Mouse (Mus musculus): Measurements from ENCODE around the gene Suclg2. TPM values are rescaled to one million over a fixed set of nuclear protein-coding genes. Genes with fewer than 3 reads are reported as not detected.

Gene Suclg2
- total and polyA plus RNA-seq, 2 experiments from 2014 or later = 79.5 to 105 TPM

DNA sequence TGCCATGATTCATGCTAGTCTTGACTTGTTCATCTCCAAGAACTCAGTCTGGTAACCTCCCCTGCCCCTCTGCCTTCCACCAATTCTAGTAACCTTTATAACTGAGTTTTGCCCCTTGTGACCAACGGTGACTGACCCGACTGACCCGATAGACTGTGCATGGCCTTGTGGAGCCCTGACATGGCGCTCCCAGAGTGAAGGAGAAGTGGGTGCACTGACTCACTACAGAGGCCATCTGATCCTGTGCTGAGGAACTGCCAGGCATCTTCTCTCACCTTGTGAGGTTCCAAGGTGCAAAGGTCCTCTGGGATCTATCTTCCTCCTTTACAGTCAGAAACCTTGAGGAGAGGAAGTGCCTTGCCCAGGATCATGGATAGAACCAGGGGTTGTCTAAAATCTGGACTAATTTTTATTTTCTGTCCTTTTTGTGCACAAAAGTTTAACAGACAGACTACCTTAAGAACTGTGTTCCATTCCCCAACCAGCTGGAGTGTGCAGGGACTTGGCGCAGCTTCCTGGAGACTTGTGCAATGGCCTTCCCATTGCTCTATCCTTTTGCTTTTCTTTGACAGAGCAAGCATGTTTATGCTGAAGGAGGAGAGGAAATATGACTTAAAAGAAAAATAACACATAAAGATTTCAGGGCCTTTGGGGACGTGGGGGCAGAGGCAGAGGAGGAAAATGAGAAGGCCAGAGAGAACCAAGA is 49.8 kb downstream of the Suclg2 start:
- no peaks in the 10 kb centered on the region; the same call in 1 of the 2 replicates for H3K36me3 ChIP-seq (replicated peaks; ENCODE audit: control insufficient read depth, insufficient read depth, low read length)
- H3K4me3 ChIP-seq (ENCODE audit: low read depth, low read length) = no peak overlapping the region
- no peak for ATAC-seq (ENCODE audit: insufficient read depth, low read depth)
- no peaks in the 10 kb centered on the region for H3K27me3 ChIP-seq (ENCODE audit: control insufficient read depth, insufficient read depth, low read length)
- no peak for DNase-seq (ENCODE audit: low spot score)
- no peaks in the 10 kb centered on the region for H3K4me1 ChIP-seq (ENCODE audit: control insufficient read depth, insufficient read depth)
- H3K9me3 ChIP-seq (replicated peaks; ENCODE audit: control insufficient read depth, low read length) = no peaks in the 10 kb centered on the region
- H3K9ac ChIP-seq (replicated peaks; ENCODE audit: low read depth, low read length) = no peak overlapping the region
- 83% methylated on average over 6 of the region's 6 CpGs for WGBS
- no peak overlapping the region for H3K4me2 ChIP-seq (ENCODE audit: low read depth, low read length)
- no peak overlapping the region for H3K27ac ChIP-seq (ENCODE audit: low read depth)
- TF ChIP-seq CTCF (IDR thresholded peaks at IDR 0.05; ENCODE audit: low read depth) (no peak), EP300 (IDR thresholded peaks at IDR 0.05; ENCODE audit: low read depth) (no peak)

DNA sequence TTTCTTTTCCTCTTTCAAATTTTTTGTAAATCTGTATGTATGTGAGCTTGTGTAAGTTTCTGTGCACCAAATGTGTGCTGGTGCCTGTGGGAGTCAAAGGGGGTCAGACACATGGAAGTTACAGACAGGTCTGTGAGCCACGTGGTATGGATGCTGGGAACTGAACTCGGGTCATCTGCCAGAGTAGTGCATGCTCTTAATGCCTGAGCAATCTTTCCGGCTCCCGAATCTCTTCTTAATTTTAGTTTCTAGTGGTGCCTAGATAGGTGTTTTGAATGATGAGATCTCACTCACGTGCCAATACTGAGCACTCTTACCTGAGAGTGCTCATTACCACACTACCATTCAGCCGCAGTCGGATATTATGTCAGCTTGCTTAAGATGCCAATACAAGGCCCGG is 60.9 kb downstream of the Suclg2 start:
- ATAC-seq (ENCODE audit: insufficient read depth, low read depth) = no peak

DNA sequence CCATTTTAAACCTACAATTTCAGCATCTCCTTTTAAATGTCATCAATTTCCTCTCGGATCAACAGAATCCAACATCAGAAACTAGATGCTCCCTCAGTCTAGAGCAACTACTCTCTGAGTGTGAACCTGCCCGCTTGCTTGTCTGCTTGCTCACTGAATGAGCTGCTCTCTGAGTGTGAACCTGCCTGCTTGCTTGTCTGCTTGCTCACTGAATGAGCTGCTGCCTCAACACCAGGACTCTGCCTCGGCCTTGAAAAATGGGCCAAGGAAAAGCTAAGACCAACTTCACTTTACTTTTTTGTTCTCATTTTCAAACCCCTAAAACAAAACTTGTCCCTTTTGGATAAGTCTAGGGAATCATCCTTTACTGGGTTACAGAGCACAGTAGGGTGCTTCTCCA is 64.9 kb downstream of the Suclg2 start:
- H3K4me1 ChIP-seq (ENCODE audit: control insufficient read depth, insufficient read depth) = no peaks in the 10 kb centered on the region; the same call in 1 of the 2 replicates
- no peak for DNase-seq (ENCODE audit: low spot score)
- H3K36me3 ChIP-seq (replicated peaks; ENCODE audit: control insufficient read depth, insufficient read depth, low read length) = peaks cover 5% of the 10 kb centered on the region; the same call in 1 of the 2 replicates
- no peak for TF ChIP-seq EP300 (IDR thresholded peaks at IDR 0.05; ENCODE audit: low read depth)
- no peak for TF ChIP-seq CTCF (IDR thresholded peaks at IDR 0.05; ENCODE audit: low read depth)
- H3K9me3 ChIP-seq (replicated peaks; ENCODE audit: control insufficient read depth, low read length) = no peaks in the 10 kb centered on the region
- H3K4me2 ChIP-seq (ENCODE audit: low read depth, low read length) = no peak overlapping the region
- WGBS = 67% methylated on average over 3 of the region's 3 CpGs
- H3K27ac ChIP-seq (ENCODE audit: low read depth) = no peak overlapping the region
- no peaks in the 10 kb centered on the region for H3K27me3 ChIP-seq (ENCODE audit: control insufficient read depth, insufficient read depth, low read length)
- H3K9ac ChIP-seq (replicated peaks; ENCODE audit: low read depth, low read length) = no peak overlapping the region
- no peak for ATAC-seq (ENCODE audit: insufficient read depth, low read depth)
- H3K4me3 ChIP-seq (ENCODE audit: low read depth, low read length) = no peak overlapping the region

More for the DNA sequence above, 60.9 kb downstream of the Suclg2 start:
- Histone ChIP-seq H3K9ac (replicated peaks; ENCODE audit: low read depth, low read length) (no peak overlapping the region), H3K27ac (ENCODE audit: low read depth) (no peak overlapping the region), H3K4me3 (ENCODE audit: low read depth, low read length) (no peak overlapping the region), H3K4me2 (ENCODE audit: low read depth, low read length) (no peak overlapping the region), H3K4me1 (ENCODE audit: control insufficient read depth, insufficient read depth) (no peaks in the 10 kb centered on the region), H3K27me3 (ENCODE audit: control insufficient read depth, insufficient read depth, low read length) (no peaks in the 10 kb centered on the region), H3K9me3 (replicated peaks; ENCODE audit: control insufficient read depth, low read length) (no peaks in the 10 kb centered on the region), H3K36me3 (replicated peaks; ENCODE audit: control insufficient read depth, insufficient read depth, low read length) (peaks cover 5% of the 10 kb centered on the region; the same call in 1 of the 2 replicates)
- WGBS = 92% methylated on average over 8 of the region's 8 CpGs
- TF ChIP-seq EP300 (IDR thresholded peaks at IDR 0.05; ENCODE audit: low read depth) = no peak
- TF ChIP-seq CTCF (IDR thresholded peaks at IDR 0.05; ENCODE audit: low read depth) = no peak
- DNase-seq (ENCODE audit: low spot score) = no peak

DNA sequence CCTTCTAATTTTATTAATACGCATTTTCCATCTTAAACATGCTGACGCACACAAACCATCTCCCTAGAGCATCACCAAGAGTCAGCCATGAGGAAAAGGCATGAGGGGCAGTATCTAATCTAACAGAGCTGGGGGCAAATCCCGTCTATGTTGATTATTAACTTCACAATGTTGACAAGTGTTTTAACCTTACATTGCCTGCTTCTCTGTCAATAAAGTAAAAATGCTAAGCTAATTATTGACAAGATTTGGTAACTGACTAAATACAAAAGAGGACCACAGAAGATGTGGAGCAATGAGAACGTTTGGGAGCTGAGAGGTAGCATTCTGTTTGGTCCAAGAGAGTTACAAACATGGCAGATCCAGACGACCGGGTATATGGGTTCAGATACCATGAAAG is 65.8 kb downstream of the Suclg2 start:
- no peaks in the 10 kb centered on the region; the same call in 1 of the 2 replicates for H3K4me1 ChIP-seq (ENCODE audit: control insufficient read depth, insufficient read depth)
- H3K27ac ChIP-seq (ENCODE audit: low read depth) = no peak overlapping the region
- no peak overlapping the region for H3K9ac ChIP-seq (replicated peaks; ENCODE audit: low read depth, low read length)
- no peaks in the 10 kb centered on the region for H3K9me3 ChIP-seq (replicated peaks; ENCODE audit: control insufficient read depth, low read length)
- no peak overlapping the region for H3K4me3 ChIP-seq (ENCODE audit: low read depth, low read length)
- WGBS = 85% methylated on average over 6 of the region's 6 CpGs
- no peak for TF ChIP-seq EP300 (IDR thresholded peaks at IDR 0.05; ENCODE audit: low read depth)
- TF ChIP-seq CTCF (IDR thresholded peaks at IDR 0.05; ENCODE audit: low read depth) = no peak
- H3K36me3 ChIP-seq (replicated peaks; ENCODE audit: control insufficient read depth, insufficient read depth, low read length) = peaks cover 5% of the 10 kb centered on the region; the same call in 1 of the 2 replicates
- ATAC-seq (ENCODE audit: insufficient read depth, low read depth) (no peak), DNase-seq (ENCODE audit: low spot score) (no peak)
- no peaks in the 10 kb centered on the region for H3K27me3 ChIP-seq (ENCODE audit: control insufficient read depth, insufficient read depth, low read length)
- no peak overlapping the region for H3K4me2 ChIP-seq (ENCODE audit: low read depth, low read length)

DNA sequence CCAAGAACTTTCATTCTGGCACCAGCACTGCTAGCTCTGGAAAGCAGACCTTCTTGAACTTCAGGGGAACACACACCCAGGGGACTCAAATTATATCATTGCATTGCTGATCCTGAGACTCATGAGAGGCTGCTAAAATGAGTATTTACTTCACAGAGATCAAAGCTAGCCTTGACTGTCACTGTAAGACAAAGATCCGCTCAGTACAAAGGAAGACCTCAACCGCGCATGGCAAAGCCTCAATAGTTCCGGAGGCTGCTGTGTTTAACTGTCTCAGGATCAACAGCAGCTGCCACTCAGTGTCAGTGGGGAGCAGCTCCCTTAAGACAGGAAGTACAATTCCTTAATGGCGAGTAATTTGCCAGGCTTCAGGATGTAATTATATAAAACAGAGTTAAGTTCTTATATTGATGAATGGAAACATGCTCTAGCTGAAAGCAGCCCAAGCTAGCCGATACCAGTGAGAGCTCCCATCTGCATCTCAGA is 67.2 kb downstream of the Suclg2 start:
- 60% methylated on average over 6 of the region's 6 CpGs for WGBS
- ATAC-seq (ENCODE audit: insufficient read depth, low read depth) = no peak
- Histone ChIP-seq H3K4me3 (ENCODE audit: low read depth, low read length) (no peak overlapping the region), H3K9ac (replicated peaks; ENCODE audit: low read depth, low read length) (no peak overlapping the region), H3K27me3 (ENCODE audit: control insufficient read depth, insufficient read depth, low read length) (no peaks in the 10 kb centered on the region), H3K4me2 (ENCODE audit: low read depth, low read length) (no peak overlapping the region), H3K4me1 (ENCODE audit: control insufficient read depth, insufficient read depth) (no peaks in the 10 kb centered on the region; the same call in 1 of the 2 replicates), H3K27ac (ENCODE audit: low read depth) (no peak overlapping the region), H3K36me3 (replicated peaks; ENCODE audit: control insufficient read depth, insufficient read depth, low read length) (peaks cover 5% of the 10 kb centered on the region; the same call in 1 of the 2 replicates), H3K9me3 (replicated peaks; ENCODE audit: control insufficient read depth, low read length) (no peaks in the 10 kb centered on the region; the same call in 1 of the 2 replicates)
- DNase-seq (ENCODE audit: low spot score) = no peak
- no peak for TF ChIP-seq CTCF (IDR thresholded peaks at IDR 0.05; ENCODE audit: low read depth)
- no peak for TF ChIP-seq EP300 (IDR thresholded peaks at IDR 0.05; ENCODE audit: low read depth)

Measured in heart, postnatal 0 days (tissue).